Mouse (Mus musculus): ENCODE measurements around the gene Lingo3. TPM values are rescaled to one million over a fixed set of nuclear protein-coding genes. Genes with fewer than 3 reads are reported as not detected.
"Not testable (repeated sequence)": the region's sequence is repeated elsewhere in the genome, so short reads cannot be mapped to it uniquely, and the experiment has no call there.

The Lingo3 gene
- polyA plus RNA-seq, 1 experiment from 2014 or later, result not detected

DNA sequence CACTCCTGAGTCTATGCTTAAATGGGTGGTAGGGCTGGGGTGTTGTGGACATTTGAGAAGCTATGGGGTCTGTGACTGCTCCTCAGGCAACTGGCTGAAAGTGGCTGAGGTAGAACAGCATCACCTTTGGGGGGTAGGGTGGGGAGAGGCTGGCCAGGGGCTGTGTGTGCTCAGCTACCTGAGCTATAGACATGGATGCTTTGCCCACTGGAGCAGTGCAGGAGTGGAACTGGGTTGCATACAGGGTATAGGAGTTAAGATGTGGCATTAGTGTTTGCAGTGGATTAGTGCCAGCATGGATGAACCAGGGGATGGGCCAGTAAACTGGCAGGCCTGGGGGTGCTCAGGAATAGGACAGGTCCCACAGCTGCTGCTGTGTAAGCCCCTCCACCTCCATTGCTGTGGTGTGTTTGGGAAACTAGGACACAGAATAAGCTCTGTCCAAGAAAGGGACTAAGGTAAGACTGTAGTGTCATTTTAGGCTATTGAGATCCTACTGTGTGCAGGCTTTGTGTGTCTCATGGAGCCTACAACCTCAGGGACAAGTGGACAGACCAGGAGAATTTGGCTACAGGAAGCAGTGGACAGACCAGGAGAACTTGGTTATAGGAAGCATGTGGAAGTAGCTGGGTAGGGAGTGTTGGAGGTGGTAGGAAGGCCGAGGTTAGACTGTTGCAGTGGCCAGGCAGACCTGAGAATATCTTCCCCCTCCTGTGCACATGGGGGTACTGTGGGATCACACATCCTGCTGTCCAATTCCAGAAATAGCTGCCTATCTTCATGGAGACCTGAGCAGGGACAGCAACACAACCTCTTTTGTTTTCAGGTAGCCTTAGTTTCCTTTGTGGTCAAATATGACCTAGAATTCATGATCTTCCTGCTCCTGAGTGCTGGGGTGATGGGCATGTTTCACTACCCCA is 14.2 kb downstream of the Lingo3 start:
- H3K27ac ChIP-seq (replicated peaks), result peak overlapping the region; percentile 56
- peaks cover 40% of the 10 kb centered on the region for H3K36me3 ChIP-seq (replicated peaks)
- H3K27me3 ChIP-seq, result peaks cover 25% of the 10 kb centered on the region
- ATAC-seq (ENCODE audit: insufficient read depth), result no peak
- no peaks in the 10 kb centered on the region for H3K9me3 ChIP-seq (replicated peaks)
- WGBS (ENCODE audit: insufficient replicate concordance), result 61% methylated on average over 1 of the region's 1 CpGs
- H3K4me2 ChIP-seq, result peak overlapping the region; percentile 31; the same call in 1 of the 2 replicates
- H3K9ac ChIP-seq, result no peak overlapping the region
- H3K4me1 ChIP-seq (replicated peaks), result peaks cover 59% of the 10 kb centered on the region
- H3K4me3 ChIP-seq (replicated peaks), result no peak overlapping the region

- not testable (repeated sequence) for H3K9me3 ChIP-seq (replicated peaks); H3K27ac ChIP-seq (replicated peaks); ATAC-seq (ENCODE audit: insufficient read depth); H3K9ac ChIP-seq
- Histone ChIP-seq H3K36me3 (replicated peaks) (peaks cover 40% of the 10 kb centered on the region), H3K4me2 (peak overlapping the region; percentile 93), H3K4me3 (replicated peaks) (peak overlapping the region; percentile 83), H3K27me3 (peaks cover 14% of the 10 kb centered on the region), H3K4me1 (replicated peaks) (peaks cover 68% of the 10 kb centered on the region)
- WGBS (ENCODE audit: insufficient replicate concordance), result 81% methylated on average over 9 of the region's 9 CpGs
Observed at GRCm38 (mm10) chr10:80828587-80828986, 15.3 kb downstream of the Lingo3 start.

DNA sequence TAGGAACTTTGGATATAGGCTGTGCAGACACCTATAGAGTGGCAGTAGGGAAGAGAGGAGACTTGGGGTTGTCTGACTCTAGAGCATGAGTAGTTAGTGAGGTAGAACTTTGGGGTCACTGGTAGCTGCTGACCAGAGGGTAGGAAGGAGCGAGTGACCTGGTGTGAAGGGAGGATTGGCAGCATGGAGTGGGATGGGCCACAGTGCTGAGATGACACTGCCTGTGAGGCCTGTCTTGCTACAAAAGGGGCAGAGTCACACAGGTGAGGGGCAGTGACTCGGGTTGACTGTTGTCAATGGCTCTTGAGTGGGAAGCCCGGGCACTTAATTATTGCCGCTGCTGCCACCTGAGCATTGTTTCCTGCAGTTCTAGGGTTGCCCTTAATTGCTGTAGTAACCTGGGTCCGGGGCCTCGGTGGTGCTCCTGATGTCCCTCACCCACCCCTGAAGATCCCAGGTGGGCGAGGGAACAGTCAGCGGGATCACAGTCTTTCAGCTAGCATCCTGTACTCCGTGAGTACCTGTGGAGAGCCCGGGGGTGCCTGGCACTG is 15.9 kb downstream of the Lingo3 start:
- Histone ChIP-seq H3K4me1 (replicated peaks) (peaks cover 75% of the 10 kb centered on the region), H3K9me3 (replicated peaks) (no peaks in the 10 kb centered on the region), H3K27me3 (peaks cover 8% of the 10 kb centered on the region), H3K27ac (replicated peaks) (peak overlapping the region; percentile 96), H3K36me3 (replicated peaks) (peaks cover 40% of the 10 kb centered on the region), H3K4me3 (replicated peaks) (peak overlapping the region; percentile 83), H3K9ac (peak overlapping the region; percentile 89), H3K4me2 (peak overlapping the region; percentile 93)
- no peak for ATAC-seq (ENCODE audit: insufficient read depth)
- WGBS (ENCODE audit: insufficient replicate concordance), result 75% methylated on average over 10 of the region's 10 CpGs

DNA sequence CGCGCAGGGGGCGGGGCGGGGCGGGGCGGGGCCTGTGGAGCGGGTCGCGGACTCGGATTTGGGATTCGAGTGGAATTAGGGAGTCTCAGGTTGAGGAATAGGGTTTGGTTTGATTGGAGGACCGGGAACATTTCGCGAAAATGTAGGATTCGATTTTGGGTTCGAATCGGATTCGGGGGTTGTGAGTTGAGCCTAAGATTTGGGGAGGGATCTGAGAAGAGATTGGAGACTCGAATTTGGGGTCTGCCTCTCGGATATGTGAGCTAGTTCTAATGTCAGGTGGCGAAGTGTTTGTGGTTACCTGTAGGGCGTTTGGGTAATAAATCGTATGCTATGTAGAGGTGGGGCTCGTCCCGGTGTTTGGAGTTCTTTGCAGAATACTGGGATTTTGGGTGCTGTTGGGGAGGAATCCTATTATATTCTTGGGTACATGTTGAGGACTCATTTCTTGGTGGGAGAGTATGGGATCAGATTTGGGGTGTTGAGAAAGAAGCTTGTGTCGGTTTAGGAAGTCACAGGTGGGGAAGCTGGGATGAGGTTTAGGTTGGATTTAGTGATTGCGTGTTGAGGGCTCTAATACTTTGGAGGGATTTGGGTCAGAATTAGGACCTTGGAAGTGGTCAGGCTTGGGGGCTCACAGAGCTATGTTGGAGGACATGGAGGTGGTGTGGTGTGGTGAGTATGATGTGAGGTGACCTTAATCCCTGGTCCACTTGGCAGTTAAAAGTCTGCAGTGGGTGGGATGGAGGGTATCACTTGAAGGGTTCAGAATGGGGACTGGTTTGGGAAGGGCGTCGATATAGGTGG is 16.6 kb downstream of the Lingo3 start:
- no peaks in the 10 kb centered on the region for H3K9me3 ChIP-seq (replicated peaks)
- 6% methylated on average over 29 of the region's 29 CpGs for WGBS (ENCODE audit: insufficient replicate concordance)
- H3K27ac ChIP-seq (replicated peaks), result peak overlapping the region; percentile 96
- H3K36me3 ChIP-seq (replicated peaks), result peaks cover 40% of the 10 kb centered on the region
- peak overlapping the region; percentile 89 for H3K9ac ChIP-seq
- peaks cover 81% of the 10 kb centered on the region for H3K4me1 ChIP-seq (replicated peaks)
- peak overlapping the region; percentile 93 for H3K4me2 ChIP-seq
- H3K27me3 ChIP-seq, result peaks cover 1% of the 10 kb centered on the region; the same call in 1 of the 2 replicates
- ATAC-seq (ENCODE audit: insufficient read depth), result no peak
- H3K4me3 ChIP-seq (replicated peaks), result peak overlapping the region; percentile 83

DNA sequence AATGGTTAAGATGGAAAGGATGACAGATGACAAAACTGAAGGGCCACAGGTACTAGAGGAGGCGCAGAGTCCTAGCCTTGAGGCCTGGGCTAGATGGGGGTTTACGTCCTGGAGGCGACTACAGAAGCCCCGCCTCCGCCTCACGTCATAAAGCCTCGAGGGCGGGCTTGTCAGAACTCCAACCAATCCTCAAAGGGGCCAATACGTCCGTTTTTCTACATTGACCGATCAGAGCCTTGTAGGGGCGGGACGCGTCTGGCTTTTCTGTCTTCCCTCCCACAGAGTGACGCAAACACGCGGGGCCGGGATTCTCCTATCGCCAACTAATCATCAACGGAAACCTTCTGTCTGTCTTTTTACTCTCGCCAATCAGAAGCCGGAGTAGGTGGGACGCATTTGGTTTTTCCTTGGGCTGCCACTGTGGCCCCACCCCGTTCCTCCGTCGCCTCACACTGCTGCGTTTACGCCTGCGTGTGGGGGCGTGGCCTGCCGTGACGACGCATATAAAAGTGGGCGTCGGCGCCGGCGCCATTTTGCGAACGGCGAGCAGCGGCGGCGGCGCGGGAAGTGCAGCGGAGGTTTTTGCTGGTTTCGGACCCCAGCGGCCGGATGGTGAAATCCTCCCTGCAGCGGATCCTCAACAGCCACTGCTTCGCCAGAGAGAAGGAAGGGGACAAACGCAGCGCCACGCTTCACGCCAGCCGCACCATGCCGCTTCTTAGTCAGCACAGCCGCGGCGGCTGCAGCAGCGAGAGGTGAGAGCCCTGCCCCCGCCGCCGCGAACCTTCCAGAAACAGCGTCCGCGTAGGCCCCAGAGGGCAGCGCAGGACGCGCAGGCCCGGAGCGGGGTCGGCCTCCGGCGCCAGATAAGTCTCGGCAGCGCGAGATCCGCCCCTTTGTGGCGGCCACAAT is 17.4 kb downstream of the Lingo3 start, which contains the start of gene Oaz1:
Oaz1 (plus strand) TSS at position 506 of the 912 bp plus-strand sequence.
- H3K4me1 ChIP-seq (replicated peaks), result peaks cover 83% of the 10 kb centered on the region
- H3K4me3 ChIP-seq (replicated peaks), result peak within 1 kb of the TSS; percentile 83
- peak within 1 kb of the TSS; percentile 96 for H3K27ac ChIP-seq (replicated peaks)
- peak within 1 kb of the TSS; percentile 93 for H3K4me2 ChIP-seq
- peak within 1 kb of the TSS; percentile 89 for H3K9ac ChIP-seq
- WGBS (ENCODE audit: insufficient replicate concordance), result under 1% methylated on average over 81 of the region's 82 CpGs
- no peaks in the 10 kb centered on the region for H3K9me3 ChIP-seq (replicated peaks)
- no peaks in the 10 kb centered on the region for H3K27me3 ChIP-seq
- H3K36me3 ChIP-seq (replicated peaks), result peaks cover 40% of the 10 kb centered on the region
- ATAC-seq (ENCODE audit: insufficient read depth), result peak; percentile 94

- Histone ChIP-seq H3K4me3 (replicated peaks) (no peak overlapping the region), H3K4me2 (peak overlapping the region; percentile 35; the same call in 1 of the 2 replicates), H3K4me1 (replicated peaks) (peaks cover 72% of the 10 kb centered on the region), H3K9ac (peak overlapping the region; percentile 8; the same call in 1 of the 2 replicates), H3K27me3 (no peaks in the 10 kb centered on the region), H3K36me3 (replicated peaks) (peaks cover 26% of the 10 kb centered on the region), H3K27ac (replicated peaks) (peak overlapping the region; percentile 96), H3K9me3 (replicated peaks) (no peaks in the 10 kb centered on the region)
- no peak for ATAC-seq (ENCODE audit: insufficient read depth)
- WGBS (ENCODE audit: insufficient replicate concordance), result 37% methylated on average over 2 of the region's 2 CpGs
Observed at GRCm38 (mm10) chr10:80824827-80825226, 19.0 kb downstream of the Lingo3 start.

DNA sequence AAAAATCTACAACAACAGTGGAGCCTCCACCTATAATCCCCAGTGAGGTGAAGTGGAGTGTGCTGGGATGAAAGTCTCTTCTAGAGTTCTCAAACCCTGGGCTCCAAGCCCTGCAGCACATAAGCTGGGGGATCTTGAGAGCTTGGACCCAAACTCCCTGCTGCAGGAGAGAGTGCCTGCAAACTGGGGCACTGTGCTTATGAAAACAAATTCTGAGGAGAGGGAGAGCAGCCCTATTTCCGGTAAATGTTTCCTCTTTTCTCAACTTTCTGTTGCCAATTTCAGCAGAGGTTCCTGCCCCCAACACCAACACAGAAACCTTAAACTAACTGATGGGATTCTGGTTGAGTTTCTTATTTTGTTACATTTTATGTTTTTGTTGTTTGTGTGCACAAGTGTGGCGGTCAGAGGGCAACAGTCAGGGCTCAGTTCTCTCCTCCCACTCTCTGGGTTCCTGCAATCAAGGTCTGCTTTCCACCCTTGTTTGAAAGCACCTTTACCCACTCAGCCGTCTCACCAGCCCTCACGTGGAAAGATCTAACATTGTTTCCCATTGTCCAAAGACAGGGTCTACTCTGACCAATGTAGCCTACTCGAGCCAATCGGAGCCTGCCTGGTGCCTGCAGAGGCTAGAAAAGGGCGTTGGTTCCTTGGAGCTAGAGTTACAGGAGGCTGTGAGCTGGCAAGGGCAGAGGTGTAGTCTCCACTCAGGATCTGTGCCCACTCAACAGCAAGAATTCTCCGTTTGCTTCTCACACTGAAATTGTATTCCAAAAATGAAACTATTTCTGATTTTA is 19.8 kb downstream of the Lingo3 start:
- Histone ChIP-seq H3K9me3 (replicated peaks) (no peaks in the 10 kb centered on the region), H3K27me3 (no peaks in the 10 kb centered on the region), H3K27ac (replicated peaks) (peak overlapping the region; percentile 96), H3K4me1 (replicated peaks) (peaks cover 72% of the 10 kb centered on the region), H3K36me3 (replicated peaks) (peaks cover 18% of the 10 kb centered on the region), H3K9ac (peak overlapping the region; percentile 23; the same call in 1 of the 2 replicates), H3K4me2 (peak overlapping the region; percentile 35), H3K4me3 (replicated peaks) (0 out of 2 replicates have a peak overlapping the region, but pooled peaks have one; percentile 1)
- WGBS (ENCODE audit: insufficient replicate concordance), result 25% methylated on average over 8 of the region's 8 CpGs
- ATAC-seq (ENCODE audit: insufficient read depth), result no peak

DNA sequence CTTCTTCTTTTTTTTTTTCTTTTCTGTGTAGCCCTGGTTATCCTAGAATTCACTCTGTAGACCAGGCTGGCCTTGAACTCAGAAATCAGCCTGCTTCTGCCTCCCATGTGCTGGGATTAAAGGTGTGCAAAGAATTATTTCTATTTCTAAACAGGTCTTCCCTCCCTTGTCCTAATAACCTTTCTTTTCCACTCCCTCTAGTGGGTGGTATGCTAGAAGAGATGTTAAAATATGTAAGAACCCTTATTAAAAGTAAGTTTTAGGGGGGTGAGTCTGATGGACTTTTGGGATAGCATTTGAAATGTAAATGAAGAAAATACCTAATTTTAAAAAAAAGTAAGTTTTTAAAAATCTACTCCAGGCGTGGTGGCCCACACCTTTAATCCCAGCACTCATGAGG is 20.5 kb downstream of the Lingo3 start:
- peak overlapping the region; percentile 96 for H3K27ac ChIP-seq (replicated peaks)

GRCm38 (mm10) chr10:80822528-80822927 is 21.3 kb downstream of the Lingo3 start:
- no peak for ATAC-seq (ENCODE audit: insufficient read depth)
- WGBS (ENCODE audit: insufficient replicate concordance), result 77% methylated on average over 5 of the region's 5 CpGs
- Histone ChIP-seq H3K27me3 (no peaks in the 10 kb centered on the region), H3K4me2 (peak overlapping the region; percentile 28), H3K4me1 (replicated peaks) (peaks cover 75% of the 10 kb centered on the region), H3K9ac (0 out of 2 replicates have a peak overlapping the region, but pooled peaks have one; percentile 12), H3K4me3 (replicated peaks) (no peak overlapping the region), H3K9me3 (replicated peaks) (no peaks in the 10 kb centered on the region), H3K27ac (replicated peaks) (peak overlapping the region; percentile 83), H3K36me3 (replicated peaks) (peaks cover 4% of the 10 kb centered on the region; the same call in 1 of the 2 replicates)

More for the DNA sequence above, 20.5 kb downstream of the Lingo3 start:
- Histone ChIP-seq H3K9ac (no peak overlapping the region), H3K4me3 (replicated peaks) (no peak overlapping the region), H3K27me3 (no peaks in the 10 kb centered on the region), H3K36me3 (replicated peaks) (peaks cover 12% of the 10 kb centered on the region), H3K9me3 (replicated peaks) (no peaks in the 10 kb centered on the region), H3K4me1 (replicated peaks) (peaks cover 75% of the 10 kb centered on the region), H3K4me2 (no peak overlapping the region; the same call in 1 of the 2 replicates)
- ATAC-seq (ENCODE audit: insufficient read depth), result no peak
- 65% methylated on average over 1 of the region's 1 CpGs for WGBS (ENCODE audit: insufficient replicate concordance)

Measured in liver, embryonic 15.5 days (tissue).